Mouse (Mus musculus): ENCODE measurements around the gene Snd1. TPM values are rescaled to one million over a fixed set of nuclear protein-coding genes. Genes with fewer than 3 reads are reported as not detected.

Gene Snd1
- polyA plus RNA-seq, 1 experiment from 2014 or later: 70.5 TPM

DNA sequence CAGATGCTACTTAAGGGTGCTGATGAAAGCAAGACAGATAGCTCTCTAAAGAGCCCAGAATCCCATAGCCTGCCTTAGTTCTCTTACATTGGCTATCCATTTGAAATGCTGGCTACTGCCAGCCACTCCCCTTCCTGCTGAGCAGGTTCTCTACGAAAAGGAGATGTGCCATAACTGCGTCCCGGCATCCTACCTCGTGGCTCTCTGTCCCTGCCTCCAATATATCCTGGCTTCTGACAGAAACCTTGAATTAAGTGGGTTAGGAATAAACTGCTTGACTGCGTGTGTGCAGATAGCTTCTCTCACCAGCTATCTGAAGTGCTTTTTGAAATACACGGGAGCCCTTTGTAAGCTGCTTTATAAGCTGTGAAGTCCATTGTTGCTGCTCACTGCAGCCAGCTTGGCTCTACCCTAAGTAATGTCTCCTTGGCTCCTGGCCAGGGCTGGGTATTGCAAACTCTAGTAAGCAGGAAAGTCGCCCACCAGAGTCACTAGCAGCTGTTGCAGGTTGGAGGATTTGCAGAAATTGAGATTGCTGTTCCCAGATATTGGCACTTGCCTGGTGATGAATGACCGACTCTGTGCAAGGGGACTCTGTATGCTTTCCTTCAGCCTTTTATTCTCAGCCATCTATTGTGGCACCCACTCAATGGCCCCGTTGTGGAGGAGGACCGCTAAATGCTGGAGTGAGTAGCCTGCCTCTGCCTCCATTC lies 281.5 kb downstream of the Snd1 start:
- Histone ChIP-seq H3K4me2 (no peak overlapping the region), H3K27ac (no peak overlapping the region), H3K27me3 (no peaks in the 10 kb centered on the region), H3K9me3 (replicated peaks) (no peaks in the 10 kb centered on the region), H3K36me3 (no peaks in the 10 kb centered on the region), H3K4me3 (no peak overlapping the region), H3K9ac (no peak overlapping the region), H3K4me1 (replicated peaks) (peaks cover 13% of the 10 kb centered on the region)
- 47% methylated on average over 10 of the region's 10 CpGs for WGBS
- peak; percentile 70; the same call in 1 of the 2 replicates for ATAC-seq (replicated peaks; ENCODE audit: insufficient number of reproducible peaks, insufficient read depth, low FRiP score, low read depth)

DNA sequence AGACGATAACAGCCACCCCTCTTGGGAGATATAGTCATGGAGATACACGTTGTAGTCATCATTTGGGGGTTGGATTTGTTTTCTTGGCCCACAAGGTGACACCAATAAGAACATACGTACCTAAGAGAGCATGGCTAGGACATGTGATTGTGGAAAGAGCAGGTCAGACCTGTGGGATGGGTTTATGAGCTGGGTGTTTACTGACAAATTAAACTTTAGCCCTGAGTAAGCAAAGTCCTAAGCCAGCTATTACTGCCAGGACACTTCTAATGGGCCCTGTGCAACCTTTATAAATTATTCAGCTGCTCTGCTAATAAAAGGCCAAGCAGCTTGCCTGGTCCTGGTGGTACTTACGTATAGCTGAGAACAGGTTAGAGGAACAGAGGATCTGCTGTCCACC lies 283.4 kb downstream of the Snd1 start:
- Histone ChIP-seq H3K4me3 (no peak overlapping the region), H3K4me2 (no peak overlapping the region), H3K9ac (no peak overlapping the region), H3K9me3 (replicated peaks) (no peaks in the 10 kb centered on the region), H3K27ac (no peak overlapping the region), H3K27me3 (no peaks in the 10 kb centered on the region), H3K36me3 (no peaks in the 10 kb centered on the region), H3K4me1 (replicated peaks) (peaks cover 13% of the 10 kb centered on the region)
- WGBS: 78% methylated on average over 4 of the region's 4 CpGs
- no peak for ATAC-seq (replicated peaks; ENCODE audit: insufficient number of reproducible peaks, insufficient read depth, low FRiP score, low read depth)

DNA sequence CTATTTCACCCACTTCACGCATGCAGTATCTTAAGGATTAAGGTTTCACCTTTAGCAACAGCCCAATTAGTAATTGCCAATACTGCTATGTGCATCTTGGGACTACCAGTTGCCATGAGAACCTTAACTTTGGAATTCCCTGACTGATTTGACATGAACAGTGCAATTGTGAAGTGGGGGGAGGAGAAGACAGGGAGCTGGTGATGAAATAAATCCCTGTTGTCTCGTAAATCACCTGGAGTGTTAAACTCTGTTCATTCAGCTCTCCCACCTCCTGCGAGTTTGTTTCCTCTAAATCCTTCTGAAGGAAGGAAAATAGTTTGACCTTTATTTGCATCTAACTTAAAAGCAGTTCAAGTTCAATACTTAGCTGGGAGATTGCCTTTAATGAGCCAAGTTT lies 286.8 kb downstream of the Snd1 start:
- WGBS: 73% methylated on average over 3 of the region's 3 CpGs
- Histone ChIP-seq H3K27me3 (no peaks in the 10 kb centered on the region), H3K9ac (no peak overlapping the region), H3K4me2 (no peak overlapping the region), H3K4me3 (no peak overlapping the region), H3K9me3 (replicated peaks) (no peaks in the 10 kb centered on the region), H3K4me1 (replicated peaks) (peaks cover 14% of the 10 kb centered on the region), H3K36me3 (no peaks in the 10 kb centered on the region), H3K27ac (no peak overlapping the region)
- no peak for ATAC-seq (replicated peaks; ENCODE audit: insufficient number of reproducible peaks, insufficient read depth, low FRiP score, low read depth)

DNA sequence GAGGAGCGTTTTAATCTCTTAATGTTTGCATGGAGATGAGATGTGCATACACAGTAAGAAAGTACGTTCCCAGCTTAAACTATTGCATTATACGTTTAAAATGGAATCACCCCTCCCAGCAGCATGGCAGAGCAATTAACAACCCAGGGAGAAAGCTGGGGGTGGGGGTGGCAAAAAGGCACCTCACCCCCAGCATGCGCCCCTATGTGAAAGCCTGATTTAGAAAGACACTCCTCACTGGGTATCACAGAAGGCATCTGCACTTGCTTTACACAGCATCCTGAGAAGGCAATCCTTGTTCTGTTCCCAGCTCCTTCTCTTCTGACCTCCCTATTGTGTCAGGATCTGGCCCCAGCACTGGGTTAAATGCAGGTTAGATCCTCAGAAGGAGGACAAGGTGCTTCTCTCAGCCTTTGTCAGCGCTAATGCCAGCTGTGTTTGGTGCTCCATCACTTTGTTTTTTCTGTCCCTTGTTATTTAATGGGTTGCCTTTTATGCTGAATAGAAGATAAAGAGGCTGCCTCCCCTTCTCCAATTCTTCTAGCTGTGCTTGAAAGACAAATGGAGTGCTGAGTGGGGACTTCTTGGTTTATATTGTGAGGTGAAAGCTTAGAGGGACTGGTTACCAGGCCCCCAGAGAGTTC lies 287.3 kb downstream of the Snd1 start:
- H3K9ac ChIP-seq: no peak overlapping the region
- no peaks in the 10 kb centered on the region for H3K9me3 ChIP-seq (replicated peaks)
- no peak overlapping the region for H3K4me3 ChIP-seq
- WGBS: 63% methylated on average over 5 of the region's 5 CpGs
- H3K4me1 ChIP-seq (replicated peaks): peaks cover 16% of the 10 kb centered on the region
- no peak overlapping the region for H3K4me2 ChIP-seq
- no peaks in the 10 kb centered on the region for H3K27me3 ChIP-seq
- no peak for ATAC-seq (replicated peaks; ENCODE audit: insufficient number of reproducible peaks, insufficient read depth, low FRiP score, low read depth)
- H3K27ac ChIP-seq: no peak overlapping the region
- H3K36me3 ChIP-seq: no peaks in the 10 kb centered on the region

DNA sequence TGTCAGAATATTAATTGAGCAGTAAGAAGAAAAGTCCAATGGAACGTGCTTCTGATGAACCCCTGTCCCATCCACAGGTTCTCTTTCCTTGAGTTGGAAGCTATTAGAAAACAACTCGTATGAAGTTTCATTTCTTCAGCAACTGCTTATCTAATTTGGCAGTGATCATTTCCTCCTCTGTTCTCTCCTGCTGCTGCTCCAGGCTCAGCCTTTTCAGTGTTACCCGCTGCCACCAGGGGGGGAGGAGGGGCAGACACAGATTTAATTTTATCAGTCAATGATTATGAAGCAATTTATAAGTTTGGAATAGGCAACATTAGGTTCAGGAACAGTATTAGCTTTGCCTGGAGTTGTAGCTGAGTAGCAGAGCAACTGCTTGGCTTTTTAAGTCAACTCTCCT lies 291.7 kb downstream of the Snd1 start:
- no peaks in the 10 kb centered on the region for H3K36me3 ChIP-seq
- H3K4me1 ChIP-seq (replicated peaks): peaks cover 10% of the 10 kb centered on the region
- no peak overlapping the region for H3K9ac ChIP-seq
- H3K4me3 ChIP-seq: no peak overlapping the region
- H3K9me3 ChIP-seq (replicated peaks): no peaks in the 10 kb centered on the region
- WGBS: 56% methylated on average over 3 of the region's 3 CpGs
- H3K27me3 ChIP-seq: no peaks in the 10 kb centered on the region
- H3K4me2 ChIP-seq: no peak overlapping the region
- H3K27ac ChIP-seq: no peak overlapping the region
- no peak for ATAC-seq (replicated peaks; ENCODE audit: insufficient number of reproducible peaks, insufficient read depth, low FRiP score, low read depth)

DNA sequence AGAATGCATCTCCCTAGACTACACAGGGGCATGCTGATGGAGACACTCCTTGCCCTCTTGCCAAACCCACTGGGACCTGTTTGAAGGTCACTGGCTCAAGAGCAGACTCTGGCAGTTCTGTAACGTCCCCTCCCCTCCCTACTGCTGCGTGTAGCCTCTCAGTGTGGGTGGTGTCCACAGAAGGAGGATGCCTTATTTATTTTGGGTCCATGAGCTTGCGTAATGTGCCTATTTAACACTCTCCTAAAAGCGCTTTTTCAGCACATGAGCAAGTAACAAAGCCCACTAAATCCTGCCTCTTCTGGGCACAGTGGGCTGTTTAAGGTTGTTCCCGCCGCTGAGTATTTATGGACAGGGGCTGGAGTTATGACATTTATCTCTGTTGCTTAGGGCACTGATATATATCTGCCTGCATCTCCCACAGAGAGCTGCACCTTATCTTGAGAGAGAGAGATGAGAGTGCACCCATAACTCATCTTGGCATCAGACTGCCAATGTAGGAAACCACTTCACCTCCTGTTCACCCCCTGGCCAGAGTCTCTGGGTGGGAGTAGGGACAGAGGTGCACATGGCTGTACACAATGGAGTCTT lies 293.0 kb downstream of the Snd1 start:
- H3K27me3 ChIP-seq: no peaks in the 10 kb centered on the region
- WGBS: 73% methylated on average over 6 of the region's 6 CpGs
- no peaks in the 10 kb centered on the region for H3K9me3 ChIP-seq (replicated peaks)
- H3K27ac ChIP-seq: no peak overlapping the region
- H3K9ac ChIP-seq: no peak overlapping the region
- peaks cover 10% of the 10 kb centered on the region for H3K4me1 ChIP-seq (replicated peaks)
- H3K36me3 ChIP-seq: no peaks in the 10 kb centered on the region
- ATAC-seq (replicated peaks; ENCODE audit: insufficient number of reproducible peaks, insufficient read depth, low FRiP score, low read depth): no peak
- no peak overlapping the region for H3K4me3 ChIP-seq
- no peak overlapping the region for H3K4me2 ChIP-seq

DNA sequence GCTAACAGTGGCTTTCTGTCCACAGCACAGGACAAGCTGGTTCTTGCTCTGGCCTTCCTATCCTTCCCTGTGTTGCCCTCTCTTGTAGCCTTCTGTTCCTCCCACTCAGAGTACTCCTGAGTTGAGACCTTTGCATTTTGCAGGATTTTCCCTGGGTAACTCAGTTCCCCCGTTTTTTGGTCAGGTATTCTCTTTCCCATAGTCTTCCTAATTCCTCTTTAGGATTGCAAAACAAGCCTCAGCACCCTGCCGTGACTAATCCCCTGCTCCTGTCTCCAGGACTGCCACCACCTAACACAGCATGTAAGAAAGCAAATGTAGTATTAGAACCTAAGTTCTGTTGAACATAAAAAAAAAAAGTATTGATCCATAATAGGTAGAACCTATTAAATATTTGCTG lies 296.4 kb downstream of the Snd1 start:
- ATAC-seq (replicated peaks; ENCODE audit: insufficient number of reproducible peaks, insufficient read depth, low FRiP score, low read depth): no peak
- no peaks in the 10 kb centered on the region for H3K36me3 ChIP-seq
- no peaks in the 10 kb centered on the region for H3K9me3 ChIP-seq (replicated peaks)
- WGBS: 51% methylated on average over 2 of the region's 2 CpGs
- no peak overlapping the region for H3K4me3 ChIP-seq
- H3K9ac ChIP-seq: no peak overlapping the region
- no peak overlapping the region for H3K27ac ChIP-seq
- H3K4me2 ChIP-seq: no peak overlapping the region
- no peaks in the 10 kb centered on the region for H3K27me3 ChIP-seq
- H3K4me1 ChIP-seq (replicated peaks): peaks cover 7% of the 10 kb centered on the region

DNA sequence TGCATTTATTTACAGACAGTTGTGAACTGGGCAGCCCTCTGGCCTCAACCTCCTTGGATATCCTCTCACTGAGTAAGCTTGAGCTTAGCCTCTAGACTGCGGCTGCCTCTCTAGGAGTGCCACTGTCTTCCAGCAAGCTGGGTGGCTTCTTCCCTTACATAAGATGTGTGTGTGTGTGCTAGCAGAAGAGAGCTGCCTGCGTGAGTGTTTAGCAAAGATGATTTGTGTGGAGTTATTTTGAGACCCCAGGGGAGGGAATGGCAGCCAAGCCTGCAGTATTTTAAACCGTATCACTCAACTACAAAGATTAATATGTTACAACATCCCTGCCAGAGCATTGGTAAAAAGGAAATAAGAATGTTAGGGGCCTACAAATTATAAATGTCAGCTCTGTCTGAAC lies 306.8 kb downstream of the Snd1 start:
- Histone ChIP-seq H3K9me3 (replicated peaks) (no peaks in the 10 kb centered on the region), H3K9ac (no peak overlapping the region), H3K27ac (no peak overlapping the region), H3K4me3 (no peak overlapping the region), H3K4me2 (no peak overlapping the region), H3K4me1 (replicated peaks) (peaks cover 28% of the 10 kb centered on the region), H3K27me3 (no peaks in the 10 kb centered on the region), H3K36me3 (no peaks in the 10 kb centered on the region)
- 36% methylated on average over 3 of the region's 3 CpGs for WGBS
- no peak for ATAC-seq (replicated peaks; ENCODE audit: insufficient number of reproducible peaks, insufficient read depth, low FRiP score, low read depth)

DNA sequence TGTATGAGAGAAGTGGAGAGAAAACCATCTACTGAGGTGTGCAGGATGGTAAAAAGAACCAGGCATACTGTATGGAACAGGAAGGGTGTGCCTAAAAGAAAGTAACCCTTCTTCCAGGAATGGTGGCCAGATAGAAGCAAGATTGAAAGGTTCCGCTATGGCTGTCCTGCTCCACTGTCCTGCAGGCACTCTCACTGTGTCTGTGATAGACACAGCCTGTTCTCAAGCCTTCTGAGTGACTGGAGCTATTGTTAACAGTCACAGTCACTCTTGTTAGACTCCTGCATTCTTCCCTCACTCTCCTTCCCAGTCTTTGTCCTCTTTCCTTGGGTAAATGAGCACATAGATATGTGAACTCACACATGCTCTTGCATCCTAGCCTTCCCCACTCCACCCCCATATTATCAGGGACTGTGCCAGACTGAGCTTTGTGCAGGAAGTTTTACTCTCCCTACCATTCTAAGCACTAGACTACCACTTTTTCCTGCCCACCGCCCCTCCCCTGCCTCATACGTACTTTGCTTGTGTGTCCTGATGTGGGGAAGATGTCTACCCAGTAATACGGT lies 308.2 kb downstream of the Snd1 start:
- Histone ChIP-seq H3K9me3 (replicated peaks) (no peaks in the 10 kb centered on the region), H3K4me2 (no peak overlapping the region), H3K36me3 (no peaks in the 10 kb centered on the region), H3K4me3 (no peak overlapping the region), H3K4me1 (replicated peaks) (peaks cover 37% of the 10 kb centered on the region), H3K9ac (no peak overlapping the region), H3K27ac (no peak overlapping the region), H3K27me3 (no peaks in the 10 kb centered on the region)
- 76% methylated on average over 4 of the region's 4 CpGs for WGBS
- 0 out of 2 replicates have a peak, but pooled peaks have one; percentile 27 for ATAC-seq (replicated peaks; ENCODE audit: insufficient number of reproducible peaks, insufficient read depth, low FRiP score, low read depth)

DNA sequence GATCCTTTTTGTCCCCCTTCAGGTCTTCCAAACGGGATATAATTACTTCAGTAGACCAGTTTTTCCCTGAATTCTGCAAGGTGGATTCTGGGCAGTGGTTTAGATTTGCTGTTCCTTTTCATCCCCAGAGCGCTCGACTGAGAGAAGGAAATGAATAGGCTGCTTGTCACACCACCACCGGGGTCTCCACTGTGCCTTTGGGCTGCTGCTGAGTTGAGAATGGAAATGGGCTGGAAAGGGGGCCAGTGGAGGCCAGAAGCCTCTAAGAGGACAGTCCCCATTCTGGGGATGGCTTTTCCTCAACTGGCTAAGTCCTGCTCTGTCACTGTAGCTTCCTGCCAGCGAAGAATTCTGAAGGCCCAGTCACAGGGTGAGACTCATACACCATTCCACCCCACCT lies 309.0 kb downstream of the Snd1 start:
- Histone ChIP-seq H3K36me3 (no peaks in the 10 kb centered on the region), H3K9me3 (replicated peaks) (no peaks in the 10 kb centered on the region), H3K27ac (no peak overlapping the region), H3K4me2 (no peak overlapping the region), H3K27me3 (no peaks in the 10 kb centered on the region), H3K9ac (no peak overlapping the region), H3K4me1 (replicated peaks) (peaks cover 39% of the 10 kb centered on the region), H3K4me3 (no peak overlapping the region)
- WGBS: 78% methylated on average over 5 of the region's 5 CpGs
- no peak for ATAC-seq (replicated peaks; ENCODE audit: insufficient number of reproducible peaks, insufficient read depth, low FRiP score, low read depth)

DNA sequence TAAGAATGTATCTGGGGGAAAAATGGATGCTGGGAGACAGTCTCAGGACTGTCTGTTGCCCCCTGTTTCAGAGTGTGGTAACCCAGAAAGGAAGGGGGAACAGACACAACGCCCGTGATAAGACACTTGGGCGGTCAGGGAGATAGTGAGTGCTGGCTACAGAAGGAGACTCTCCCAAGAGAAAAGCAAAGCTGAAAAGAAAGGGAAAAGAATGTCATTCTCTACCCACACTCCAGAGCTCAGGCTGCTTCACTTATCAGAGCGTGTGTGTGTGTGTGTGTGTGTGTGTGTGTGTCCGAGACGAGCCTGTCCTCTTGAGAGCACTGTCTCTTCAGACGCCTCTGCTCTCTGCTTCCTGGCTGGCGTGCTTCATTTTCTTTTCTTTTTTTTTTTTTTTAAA lies 310.8 kb downstream of the Snd1 start:
- Histone ChIP-seq H3K9ac (no peak overlapping the region), H3K27me3 (no peaks in the 10 kb centered on the region), H3K4me2 (no peak overlapping the region), H3K4me1 (replicated peaks) (peaks cover 51% of the 10 kb centered on the region), H3K27ac (no peak overlapping the region), H3K9me3 (replicated peaks) (no peaks in the 10 kb centered on the region), H3K4me3 (no peak overlapping the region), H3K36me3 (no peaks in the 10 kb centered on the region)
- ATAC-seq (replicated peaks; ENCODE audit: insufficient number of reproducible peaks, insufficient read depth, low FRiP score, low read depth): 0 out of 2 replicates have a peak, but pooled peaks have one; percentile 31
- WGBS: 38% methylated on average over 8 of the region's 8 CpGs
